Mouse (Mus musculus) cerebellum, postnatal 25 days (tissue): ENCODE measurements at regions not wholly inside any gene's neighbourhood (a gene's known extent, or its start where the extent isn't known, plus 50 kb on each side); places are given as distances from the start of the nearest gene placed in this dataset.
A peak's percentile ranks its signal among the peaks of the same experiment; 100 is the strongest.

Experiments used
- DNase-seq, 2 experiments: peaks; one replicate each; pipeline ENCODE4 v3.0.0; 2021; ENCODE audit warnings: mixed read lengths in 2 of 2

DNA sequence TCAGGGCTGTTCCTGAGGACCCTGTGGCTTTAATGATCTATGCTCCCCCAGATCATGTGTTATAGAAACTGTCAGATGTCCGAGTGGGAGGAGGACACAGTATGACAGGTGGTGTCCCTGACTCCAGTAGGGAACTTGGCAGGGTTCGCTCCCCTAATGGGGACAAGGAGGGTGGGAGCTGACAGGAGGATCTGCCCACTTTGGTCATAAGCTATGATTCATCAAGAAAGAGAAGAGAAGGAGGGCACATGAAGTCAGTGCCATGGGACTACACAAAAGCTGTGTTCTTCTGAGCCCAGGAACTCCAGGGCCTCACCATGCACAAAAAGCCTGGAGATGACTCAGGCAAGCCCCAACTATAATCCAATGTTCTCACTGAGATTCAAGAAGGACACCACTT lies 162.2 kb upstream of the Brinp1 start:
- DNase-seq, result peak; percentile 71 to 80

- no peak for DNase-seq
Measured at GRCm38 (mm10) chr4:69105188-69105587, 151.0 kb upstream of the Brinp1 start.

- DNase-seq, result peak; percentile 7 to 10
Measured at GRCm38 (mm10) chr4:69095748-69096408, 141.7 kb upstream of the Brinp1 start.

DNA sequence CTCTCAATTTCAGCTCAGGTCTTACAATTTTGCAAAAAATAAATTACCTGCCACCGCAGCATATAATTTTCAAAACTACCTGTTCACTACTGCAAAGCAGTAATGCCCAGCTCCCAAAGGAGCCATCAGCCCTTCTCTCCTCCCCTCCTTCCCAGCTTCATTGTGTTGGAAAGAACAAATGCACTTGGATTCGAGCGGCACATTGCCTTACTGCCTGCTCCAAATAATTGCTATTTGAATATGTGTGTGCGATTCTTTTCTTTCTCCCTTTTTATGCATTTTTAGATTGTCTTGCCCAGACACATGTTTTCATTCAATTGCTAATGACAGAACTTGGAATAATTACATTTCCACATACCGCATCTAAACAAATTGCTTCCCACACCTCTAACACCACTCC lies 123.9 kb upstream of the Brinp1 start:
- DNase-seq, result no peak

DNA sequence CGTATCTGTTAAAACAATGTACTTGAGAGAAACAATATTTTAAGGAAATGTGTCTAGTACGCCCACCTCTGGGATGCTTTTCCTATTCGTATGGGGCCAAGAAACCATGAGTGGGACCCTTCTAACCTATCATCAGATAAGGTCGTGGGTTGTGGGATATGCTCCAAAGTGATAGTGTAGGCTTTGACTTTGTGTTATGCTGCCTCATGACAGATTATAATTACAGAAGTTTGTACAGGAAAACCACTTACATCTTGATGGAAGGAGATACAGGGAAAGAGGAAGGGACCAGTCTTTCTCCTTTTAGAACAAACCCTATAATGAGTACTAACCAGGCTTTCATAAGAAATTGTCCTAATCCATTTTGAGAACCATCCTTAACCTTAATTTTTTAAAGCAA lies 123.1 kb upstream of the Brinp1 start:
- DNase-seq, result no peak

GRCm38 (mm10) chr4:69039645-69040342 lies 85.6 kb upstream of the Brinp1 start:
- DNase-seq, result no peak

DNA sequence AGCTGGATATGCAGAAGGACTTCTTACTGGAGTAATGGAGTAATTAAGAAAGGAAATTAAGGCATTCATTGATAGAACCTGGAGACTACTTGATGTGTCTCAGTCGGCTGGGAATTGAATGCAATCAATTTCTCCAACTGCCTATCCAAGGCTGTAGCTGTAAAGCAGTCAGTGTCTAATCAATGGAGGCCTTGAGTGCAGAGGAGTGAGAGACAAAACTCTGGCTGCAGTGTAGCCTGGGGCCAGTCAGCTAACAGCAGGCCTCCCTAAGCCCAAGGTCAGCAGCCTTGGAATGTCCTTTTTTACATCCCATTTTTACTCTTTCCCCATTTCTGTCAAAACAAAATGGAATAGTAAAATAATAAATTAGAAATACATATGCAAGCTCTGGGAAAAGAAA lies 80.0 kb upstream of the Brinp1 start:
- no peak for DNase-seq

- DNase-seq, result no peak
Measured at GRCm38 (mm10) chr4:69020159-69020727, 66.0 kb upstream of the Brinp1 start.

- no peak for DNase-seq
Measured at GRCm38 (mm10) chr4:69015396-69015795, 61.2 kb upstream of the Brinp1 start.
